Mouse (Mus musculus) G1E (cell line): ENCODE measurements around the gene Adam15. TPM values are rescaled to one million over a fixed set of nuclear protein-coding genes. Genes with fewer than 3 reads are reported as not detected.
A peak's percentile ranks its signal among the peaks of the same experiment; 100 is the strongest.

Source experiments
- ATAC-seq: 2 replicates; pipeline ENCODE4 v1.8.0; 2016; ENCODE audit warnings: mild to moderate bottlenecking; ENCODE audit not compliant: insufficient number of reproducible peaks, poor library complexity, low FRiP score, severe bottlenecking; ENCODE audit errors: extremely low read depth
- DNase-seq: peaks from one replicate; pipeline ENCODE4 v3.0.0; 2012; ENCODE audit warnings: low spot score
- H3K27me3 ChIP-seq: 2 replicates; pipeline ENCODE4 v1.6.1; 2012; ENCODE audit warnings: mild to moderate bottlenecking, low read length, inconsistent platforms; ENCODE audit not compliant: insufficient read depth
- H3K36me3 ChIP-seq: replicated peaks from 2 replicates; pipeline ENCODE3; 2012; ENCODE audit warnings: mild to moderate bottlenecking, inconsistent platforms
- H3K4me1 ChIP-seq: 2 replicates; pipeline ENCODE4 v1.6.1; 2012; ENCODE audit warnings: low read depth, low read length, inconsistent platforms, mixed read lengths; ENCODE audit not compliant: insufficient read depth
- H3K4me3 ChIP-seq: 2 replicates; pipeline ENCODE4 v1.5.1; 2012; ENCODE audit warnings: low read depth, mild to moderate bottlenecking, inconsistent platforms, low read length, moderate library complexity, mixed read lengths
- H3K9me3 ChIP-seq: replicated peaks from 2 replicates; pipeline ENCODE4 v1.6.1; 2012; ENCODE audit warnings: inconsistent platforms
- CTCF ChIP-seq: IDR thresholded peaks from 2 replicates; pipeline ENCODE4 v1.5.1; 2012; ENCODE audit warnings: low read depth, low read length, inconsistent platforms, mixed read lengths
- GATA1 ChIP-seq: IDR thresholded peaks from 2 replicates; pipeline ENCODE4 v1.6.1; 2012; ENCODE audit warnings: borderline replicate concordance, low read length, inconsistent platforms, mixed read lengths
- GATA2 ChIP-seq: IDR thresholded peaks from 2 replicates; pipeline ENCODE4 v1.6.1; 2012; ENCODE audit warnings: low read depth, low read length, inconsistent platforms, borderline replicate concordance
- POLR2AphosphoS5 ChIP-seq: IDR thresholded peaks from 2 replicates; pipeline ENCODE4 v1.6.1; 2012; ENCODE audit warnings: low read depth, low read length, inconsistent platforms; ENCODE audit not compliant: insufficient replicate concordance
- TAL1 ChIP-seq: conservative IDR thresholded peaks from 2 replicates; pipeline ENCODE4 v1.6.1; 2012; ENCODE audit warnings: low read depth, low read length, inconsistent platforms, mixed read lengths
- polyA plus RNA-seq: library from polyadenylated mRNA; stranded (reverse); fragments of >175 nt; gene quantifications from 2 replicates; pipeline ENCODE4 v1.2.3, GENCODE M21; 2012
- total RNA-seq, 2 experiments: library from RNA; stranded (forward) in 1 of 2; stranded (reverse) in 1 of 2; fragments of 200-1000 nt in 1 of 2; fragments of >200 nt in 1 of 2; fragmentation: Nextera tagmentation in 1 of 2; gene quantifications; 2 replicates each; pipeline ENCODE4 v1.2.3; 2014 to 2017

The Adam15 gene
- total and polyA plus RNA-seq, 3 experiments: 0.05 to 1.4 TPM; not detected in 1

GRCm38 (mm10) chr3:89320581-89321182 lies 29.1 kb downstream of the Adam15 start:
- Histone ChIP-seq H3K27me3 (peaks cover 70% of the 10 kb centered on the region), H3K4me3 (no peak overlapping the region), H3K9me3 (peaks cover 2% of the 10 kb centered on the region; the same call in 1 of the 2 replicates), H3K4me1 (peaks cover 10% of the 10 kb centered on the region), H3K36me3 (no peaks in the 10 kb centered on the region)
- no peak for DNase-seq
- TF ChIP-seq TAL1: no peak
- no peak for TF ChIP-seq POLR2AphosphoS5
- no peak for TF ChIP-seq CTCF
- TF ChIP-seq GATA2: no peak
- no peak for TF ChIP-seq GATA1
- no peak for ATAC-seq

DNA sequence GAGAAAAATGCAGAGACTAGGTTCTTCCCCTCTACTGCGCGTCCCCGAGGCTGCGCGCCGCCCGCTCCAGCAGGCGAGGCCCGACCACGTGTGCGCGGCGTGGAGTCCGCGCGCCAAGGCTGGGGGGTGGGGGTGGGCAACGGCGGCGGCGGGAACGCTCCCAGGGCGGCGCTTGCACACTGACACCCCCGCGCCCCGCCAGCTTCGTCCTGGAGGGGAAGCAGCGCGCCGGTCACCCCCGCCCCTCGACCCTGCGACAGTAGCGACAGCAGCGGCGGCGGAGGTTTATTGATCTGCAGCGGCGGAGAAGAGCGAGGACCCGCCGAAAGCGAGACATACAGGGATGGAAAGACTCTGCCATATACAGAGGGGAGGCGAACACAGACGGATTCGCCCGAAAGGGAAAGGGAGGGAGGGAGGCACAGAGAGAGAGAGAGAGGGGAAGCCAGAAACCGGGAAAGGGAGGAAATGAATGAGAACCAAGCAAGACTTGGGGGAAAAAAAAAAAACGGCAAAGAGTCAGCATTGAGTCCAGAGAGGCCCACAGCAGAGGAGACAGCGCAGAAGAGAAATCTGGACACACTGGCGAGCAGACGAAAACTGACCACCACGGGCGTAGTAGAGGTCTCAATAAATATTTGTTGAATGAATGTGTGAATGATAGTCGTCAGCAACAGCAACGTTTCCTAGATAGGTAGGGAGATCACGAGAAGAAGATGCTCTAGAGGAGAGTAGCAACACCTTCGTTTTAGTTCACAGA lies 30.0 kb downstream of the Adam15 start:
- no peak overlapping the region for H3K4me3 ChIP-seq
- TF ChIP-seq TAL1: no peak
- no peak for TF ChIP-seq GATA2
- no peak for TF ChIP-seq CTCF
- no peak for TF ChIP-seq GATA1
- TF ChIP-seq POLR2AphosphoS5: no peak
- DNase-seq: no peak
- H3K9me3 ChIP-seq: peaks cover 2% of the 10 kb centered on the region; the same call in 1 of the 2 replicates
- peaks cover 13% of the 10 kb centered on the region for H3K4me1 ChIP-seq
- H3K36me3 ChIP-seq: no peaks in the 10 kb centered on the region
- H3K27me3 ChIP-seq: peaks cover 73% of the 10 kb centered on the region
- no peak for ATAC-seq

- Histone ChIP-seq H3K4me3 (no peak overlapping the region), H3K36me3 (no peaks in the 10 kb centered on the region), H3K9me3 (peaks cover 2% of the 10 kb centered on the region; the same call in 1 of the 2 replicates), H3K4me1 (peaks cover 13% of the 10 kb centered on the region), H3K27me3 (peaks cover 76% of the 10 kb centered on the region)
- DNase-seq (no peak), ATAC-seq (no peak)
- TF ChIP-seq GATA1 (no peak), GATA2 (no peak), CTCF (no peak), TAL1 (no peak), POLR2AphosphoS5 (no peak)
These were observed 30.7 kb downstream of the Adam15 start for GRCm38 (mm10) chr3:89318971-89319590.

DNA sequence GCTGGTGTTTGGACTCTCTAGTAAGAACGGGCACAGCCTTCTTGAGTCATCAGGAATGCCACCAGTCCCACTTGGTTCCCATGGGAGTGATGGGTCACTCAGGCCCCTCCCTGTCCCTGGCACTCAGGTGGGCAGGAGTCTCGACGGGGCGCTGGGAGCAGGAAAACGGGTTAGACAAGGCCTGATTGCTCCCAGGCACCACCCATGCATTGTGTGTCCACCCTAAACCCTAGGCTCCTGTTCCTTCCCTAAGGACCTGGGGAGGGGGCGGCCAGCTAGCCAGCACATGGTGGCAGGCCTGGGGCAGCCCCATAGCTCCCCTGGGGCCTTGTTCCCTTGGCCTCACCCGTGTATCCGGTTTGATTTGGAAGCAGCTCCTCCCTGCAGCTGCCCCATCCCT lies 31.5 kb downstream of the Adam15 start:
- Histone ChIP-seq H3K27me3 (peaks cover 78% of the 10 kb centered on the region), H3K4me1 (peaks cover 13% of the 10 kb centered on the region), H3K36me3 (no peaks in the 10 kb centered on the region), H3K4me3 (no peak overlapping the region), H3K9me3 (peaks cover 2% of the 10 kb centered on the region; the same call in 1 of the 2 replicates)
- no peak for DNase-seq
- TF ChIP-seq CTCF: no peak
- TF ChIP-seq POLR2AphosphoS5: no peak
- no peak for TF ChIP-seq GATA1
- TF ChIP-seq GATA2: no peak
- TF ChIP-seq TAL1: no peak
- no peak for ATAC-seq

DNA sequence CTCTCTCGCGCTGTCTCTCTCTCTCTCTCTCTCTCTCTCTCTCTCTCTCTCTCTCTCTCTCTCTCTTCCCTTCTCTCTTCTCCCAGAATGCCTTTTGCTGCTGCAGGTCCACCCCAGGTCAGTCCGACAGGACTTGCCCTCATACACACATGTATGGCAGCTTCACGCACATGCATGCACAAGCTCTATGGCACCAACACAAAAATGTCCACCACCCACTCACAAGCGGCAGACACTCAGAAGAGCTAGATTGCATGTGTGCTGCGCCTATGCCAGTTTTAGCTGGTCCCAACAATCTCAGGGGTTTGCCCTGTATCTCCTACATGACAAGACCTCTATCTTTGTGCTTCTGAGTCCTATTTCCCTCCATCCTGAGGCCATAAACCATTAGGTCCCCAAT lies 32.5 kb downstream of the Adam15 start:
- Histone ChIP-seq H3K9me3 (peaks cover 2% of the 10 kb centered on the region; the same call in 1 of the 2 replicates), H3K36me3 (no peaks in the 10 kb centered on the region), H3K4me3 (no peak overlapping the region), H3K27me3 (peaks cover 78% of the 10 kb centered on the region), H3K4me1 (peaks cover 7% of the 10 kb centered on the region)
- no peak for TF ChIP-seq GATA2
- TF ChIP-seq GATA1: no peak
- TF ChIP-seq POLR2AphosphoS5: no peak
- TF ChIP-seq CTCF: no peak
- no peak for TF ChIP-seq TAL1
- DNase-seq (no peak), ATAC-seq (no peak)

GRCm38 (mm10) chr3:89316833-89317232 lies 33.0 kb downstream of the Adam15 start:
- Histone ChIP-seq H3K36me3 (no peaks in the 10 kb centered on the region), H3K4me1 (peaks cover 7% of the 10 kb centered on the region), H3K4me3 (no peak overlapping the region), H3K9me3 (peaks cover under 1% of the 10 kb centered on the region; the same call in 1 of the 2 replicates), H3K27me3 (peaks cover 76% of the 10 kb centered on the region)
- ATAC-seq: no peak
- DNase-seq: peak; percentile 78
- TF ChIP-seq CTCF (peak; percentile 69), POLR2AphosphoS5 (no peak)
